Mouse (Mus musculus) limb, embryonic 14.5 days (tissue): ENCODE data around the gene Adat1. TPM values are rescaled to one million over a fixed set of nuclear protein-coding genes. Genes with fewer than 3 reads are reported as not detected.

Source experiments
- ATAC-seq: fragments of 200-750 bp; cut with Nextera tagmentation; 2 replicates; pipeline ENCODE4 v1.8.0; 2017; ENCODE audit warnings: low read depth, moderate number of reproducible peaks, moderate TSS enrichment; ENCODE audit not compliant: low FRiP score
- DNase-seq: peaks from one replicate; pipeline ENCODE4 v3.0.0-alpha.2; 2015; ENCODE audit warnings: low spot score
- H3K27ac ChIP-seq: fragments of 300-500 bp; sonication (generic); replicated peaks from 2 replicates; pipeline ENCODE4 v1.5.1; 2014; ENCODE audit warnings: low read depth, mild to moderate bottlenecking, low read length, moderate library complexity, mixed read lengths
- H3K27me3 ChIP-seq: fragments of 300-500 bp; sonication (generic); 2 replicates; pipeline ENCODE4 v1.6.1; 2014; ENCODE audit warnings: low read length, mixed read lengths; ENCODE audit not compliant: control insufficient read depth, insufficient read depth
- H3K36me3 ChIP-seq: fragments of 300-500 bp; sonication (generic); 2 replicates; pipeline ENCODE4 v1.6.1; 2014; ENCODE audit warnings: mild to moderate bottlenecking, low read length, moderate library complexity, mixed read lengths; ENCODE audit not compliant: control insufficient read depth, insufficient read depth
- H3K4me1 ChIP-seq: fragments of 300-500 bp; sonication (generic); 2 replicates; pipeline ENCODE4 v1.6.1; 2014; ENCODE audit warnings: antibody characterized with exemption, low read length, mixed read lengths; ENCODE audit not compliant: control insufficient read depth, insufficient read depth
- H3K4me2 ChIP-seq: fragments of 300-500 bp; sonication (generic); replicated peaks from 2 replicates; pipeline ENCODE4 v1.6.1; 2014; ENCODE audit warnings: low read depth, mild to moderate bottlenecking, low read length, moderate library complexity; ENCODE audit not compliant: severe bottlenecking
- H3K4me3 ChIP-seq: fragments of 300-500 bp; sonication (generic); replicated peaks from 2 replicates; pipeline ENCODE4 v1.5.1; 2014; ENCODE audit warnings: low read length
- H3K9ac ChIP-seq: fragments of 300-500 bp; sonication (generic); 2 replicates; pipeline ENCODE4 v1.6.1; 2014; ENCODE audit warnings: mild to moderate bottlenecking, low read depth, low read length, moderate library complexity; ENCODE audit not compliant: severe bottlenecking
- H3K9me3 ChIP-seq: fragments of 300-500 bp; sonication (generic); 2 replicates; pipeline ENCODE4 v1.6.1; 2016; ENCODE audit warnings: low read length; ENCODE audit not compliant: control insufficient read depth
- POLR2A ChIP-seq: fragments of 200-500 bp; IDR thresholded peaks from 2 replicates; pipeline ENCODE4 v1.8.0; 2012; ENCODE audit warnings: inconsistent platforms, mild to moderate bottlenecking, moderate library complexity, borderline replicate concordance; ENCODE audit not compliant: insufficient read depth, insufficient read length; ENCODE audit errors: extremely low read depth
- WGBS: fragments of 180-500 bp; shearing (Covaris S2); extraction: QIAGEN DNeasy Blood & Tissue Kit; methylation state at CpG from one replicate; pipeline ENCODE4 v1.1.7; 2014; 5-methylcytosine and 5-hydroxymethylcytosine counted together
- polyA plus RNA-seq, 2 experiments: library from polyadenylated mRNA; depleted of rRNA in 1 of 2; stranded (reverse) in 1 of 2; unstranded in 1 of 2; fragments of >200 nt; fragmentation: Nextera tagmentation in 1 of 2; extraction: Ambion mirVana in 1 of 2; gene quantifications; 2 replicates each; pipeline versions ENCODE4 v1.2.1 to v1.2.3; 2012 to 2014

Gene Adat1
- polyA plus RNA-seq, 2 experiments = 6.1 to 12.2 TPM

DNA sequence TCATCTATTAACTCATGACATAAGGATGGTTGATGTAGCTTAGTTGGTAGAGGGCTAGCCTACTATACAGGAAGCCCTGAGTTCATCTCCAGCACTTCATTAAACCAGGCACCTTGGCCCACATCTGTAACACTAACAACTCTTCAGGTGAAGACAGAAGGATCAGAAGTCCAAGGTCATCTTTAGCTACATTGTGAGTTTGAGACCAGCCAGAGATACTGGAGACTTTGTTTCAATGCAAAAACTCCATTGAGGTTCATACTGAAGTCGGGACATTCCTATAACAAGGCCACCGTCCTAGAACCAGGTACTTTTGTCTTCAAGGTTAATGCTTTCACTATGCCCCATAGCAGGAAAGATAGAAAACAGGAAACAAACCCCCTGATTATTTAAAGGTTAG, 57.9 kb downstream of the Adat1 start:
- H3K9ac ChIP-seq = no peak overlapping the region
- no peak for DNase-seq
- 88% methylated on average over 2 of the region's 2 CpGs for WGBS
- 0 out of 2 replicates have a peak overlapping the region, but pooled peaks have one; percentile 87 for H3K4me2 ChIP-seq
- H3K4me1 ChIP-seq = peaks cover 7% of the 10 kb centered on the region; the same call in 1 of the 2 replicates
- no peak for ATAC-seq
- no peaks in the 10 kb centered on the region for H3K9me3 ChIP-seq
- TF ChIP-seq POLR2A = no peak
- H3K27ac ChIP-seq = no peak overlapping the region
- no peaks in the 10 kb centered on the region for H3K27me3 ChIP-seq
- no peak overlapping the region for H3K4me3 ChIP-seq
- H3K36me3 ChIP-seq = 0 out of 2 replicates have a peak, but pooled peaks cover 2% of the 10 kb centered on the region

DNA sequence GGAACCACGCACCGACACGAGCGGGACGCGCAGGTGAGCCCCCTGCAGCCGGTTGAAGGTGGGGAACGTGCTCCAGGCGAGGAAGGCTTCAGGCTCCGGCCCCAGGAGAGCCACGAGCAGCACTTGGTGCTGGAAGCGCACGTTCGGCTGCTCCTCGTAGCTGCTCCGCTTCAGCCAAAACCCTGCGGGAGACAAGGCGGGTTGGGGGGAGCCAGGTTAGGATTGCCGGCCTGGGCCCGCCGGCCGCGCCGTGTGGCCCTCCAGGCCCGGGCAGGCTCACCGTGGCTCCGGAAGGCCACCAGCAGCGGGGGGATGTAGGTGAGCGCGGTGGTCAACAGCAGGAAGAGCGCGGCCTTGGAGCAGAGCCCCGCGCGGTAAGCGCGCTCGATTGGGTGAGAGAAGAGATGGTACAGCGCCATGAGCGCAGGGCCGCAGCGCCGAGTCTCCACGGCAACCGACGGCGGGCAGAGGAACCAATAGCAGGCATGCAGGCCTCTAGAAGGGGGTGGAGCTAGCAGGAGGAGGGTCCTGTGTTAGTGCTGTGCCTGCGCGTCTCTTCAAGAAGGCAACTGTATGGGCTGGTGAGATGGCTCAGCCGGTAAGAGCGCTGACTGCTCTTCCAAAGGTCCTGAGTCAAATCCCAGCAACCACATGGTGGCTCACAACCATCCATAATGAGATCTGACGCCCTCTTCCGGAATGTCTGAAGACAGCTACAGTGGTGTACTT, 58.6 kb downstream of the Adat1 start, which contains the start of gene Tmem231:
Gene Tmem231 (minus strand): TSS at position 534 of the 729 bp plus-strand sequence.
- Histone ChIP-seq H3K36me3 (0 out of 2 replicates have a peak, but pooled peaks cover 2% of the 10 kb centered on the region), H3K9me3 (no peaks in the 10 kb centered on the region), H3K4me2 (peak within 1 kb of the TSS; percentile 87), H3K4me1 (peaks cover 7% of the 10 kb centered on the region; the same call in 1 of the 2 replicates), H3K4me3 (peak within 1 kb of the TSS; percentile 69), H3K27me3 (no peaks in the 10 kb centered on the region), H3K27ac (peak within 1 kb of the TSS; percentile 80), H3K9ac (peak within 1 kb of the TSS; percentile 70)
- WGBS = 6% methylated on average over 52 of the region's 53 CpGs
- peak; percentile 99 for ATAC-seq
- DNase-seq = peak; percentile 94
- TF ChIP-seq POLR2A = no peak

DNA sequence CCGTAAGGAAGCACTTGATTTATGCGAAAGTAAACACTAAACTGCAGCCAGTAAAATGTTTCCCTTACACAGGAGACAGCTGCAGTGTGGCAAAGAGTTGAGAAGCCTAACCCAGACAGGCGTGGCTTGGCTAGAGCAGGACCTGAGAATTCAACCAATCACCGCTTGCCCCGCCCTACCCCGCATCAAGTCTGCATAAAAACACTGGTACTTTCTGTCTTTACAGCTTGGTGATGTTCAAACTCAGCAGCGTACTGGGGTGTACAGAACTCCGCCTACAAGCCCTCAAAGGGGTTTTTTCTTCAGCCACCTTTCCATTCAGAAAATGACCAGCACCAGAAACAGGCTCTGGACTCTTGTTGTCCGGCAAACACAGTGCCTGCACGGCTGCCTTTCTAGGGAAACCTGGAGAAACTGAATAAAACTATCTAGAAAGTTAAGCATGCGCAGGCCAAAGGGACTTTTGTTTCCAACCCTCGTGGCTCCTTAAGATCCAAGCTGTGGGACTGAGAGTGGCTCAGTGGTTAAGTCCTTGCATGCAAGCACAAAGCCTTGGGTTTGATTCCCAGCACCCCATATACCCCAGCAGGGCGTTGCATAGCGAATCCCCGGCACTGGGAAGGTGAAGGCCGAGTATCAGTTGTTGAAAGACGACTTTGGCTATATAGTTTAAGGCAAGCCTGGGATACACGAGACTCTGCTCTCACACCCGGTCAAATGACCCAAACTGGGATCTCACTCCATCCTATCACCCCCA, 59.3 kb downstream of the Adat1 start:
- Histone ChIP-seq H3K9ac (peak overlapping the region; percentile 70), H3K9me3 (no peaks in the 10 kb centered on the region), H3K4me3 (peak overlapping the region; percentile 69), H3K4me1 (peaks cover 7% of the 10 kb centered on the region; the same call in 1 of the 2 replicates), H3K4me2 (peak overlapping the region; percentile 87), H3K27me3 (no peaks in the 10 kb centered on the region), H3K36me3 (0 out of 2 replicates have a peak, but pooled peaks cover 2% of the 10 kb centered on the region), H3K27ac (peak overlapping the region; percentile 80)
- WGBS = 26% methylated on average over 19 of the region's 19 CpGs
- no peak for TF ChIP-seq POLR2A
- DNase-seq = peak; percentile 78
- ATAC-seq = peak; percentile 48

DNA sequence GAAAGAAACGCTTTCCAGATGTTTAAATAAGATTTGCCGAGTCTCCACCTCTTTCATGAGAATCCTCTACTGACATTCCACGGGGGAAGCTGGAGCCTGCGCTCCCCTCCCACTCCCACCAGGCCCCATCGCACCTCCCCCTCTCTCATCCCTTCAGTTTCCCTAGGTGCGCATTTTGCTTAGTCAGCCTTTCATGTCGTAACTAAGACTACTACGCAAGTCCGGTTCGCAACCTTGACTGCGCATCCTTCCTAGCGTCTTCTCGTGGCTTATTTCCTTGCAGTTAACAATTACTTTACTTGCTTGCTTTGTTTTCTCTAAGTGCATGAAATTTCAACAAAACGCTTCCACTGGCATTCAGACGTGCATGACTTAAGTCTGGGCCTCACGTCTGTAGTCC, 60.4 kb downstream of the Adat1 start:
- 68% methylated on average over 16 of the region's 16 CpGs for WGBS
- no peak for DNase-seq
- H3K36me3 ChIP-seq = peaks cover 4% of the 10 kb centered on the region; the same call in 1 of the 2 replicates
- no peak overlapping the region for H3K4me3 ChIP-seq
- no peak overlapping the region for H3K9ac ChIP-seq
- no peak overlapping the region for H3K4me2 ChIP-seq
- TF ChIP-seq POLR2A = no peak
- H3K27ac ChIP-seq = no peak overlapping the region
- no peaks in the 10 kb centered on the region for H3K27me3 ChIP-seq
- H3K9me3 ChIP-seq = no peaks in the 10 kb centered on the region
- ATAC-seq = no peak
- H3K4me1 ChIP-seq = peaks cover 7% of the 10 kb centered on the region; the same call in 1 of the 2 replicates

DNA sequence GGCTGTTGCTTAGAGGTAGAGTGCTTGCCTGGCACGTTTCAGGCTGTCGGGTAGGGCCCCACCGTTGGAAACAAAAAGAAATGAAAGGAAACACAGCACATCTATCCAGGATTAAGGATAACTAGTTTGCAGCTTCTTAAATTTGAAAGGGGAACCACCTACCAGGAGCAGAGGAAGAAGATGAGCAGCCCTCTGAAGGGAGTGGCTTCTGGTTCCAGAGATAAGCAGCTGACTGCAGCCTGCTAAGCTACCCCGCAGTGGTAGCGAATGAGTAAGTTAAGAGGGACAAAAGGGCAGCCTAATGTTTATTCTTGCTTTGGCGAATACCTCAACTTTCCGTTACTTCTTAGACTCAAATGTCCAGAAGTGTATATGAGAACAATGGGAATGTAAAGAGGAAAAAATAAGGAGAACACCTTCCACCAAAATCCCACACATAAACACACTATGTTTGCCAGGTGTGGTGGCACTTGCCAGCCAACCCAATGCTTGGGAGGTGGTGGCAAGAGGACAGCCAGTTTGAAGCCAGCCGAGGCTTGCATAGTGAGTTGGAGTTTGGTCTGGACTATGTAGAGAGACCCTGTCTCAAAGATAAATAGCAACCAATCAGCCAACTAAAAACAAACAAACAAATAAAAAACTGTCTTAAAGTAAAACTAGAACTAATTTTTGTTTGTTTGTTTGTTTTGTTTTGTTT, 62.3 kb downstream of the Adat1 start:
- DNase-seq (no peak), ATAC-seq (no peak)
- H3K36me3 ChIP-seq = peaks cover 4% of the 10 kb centered on the region; the same call in 1 of the 2 replicates
- H3K27ac ChIP-seq = no peak overlapping the region
- peaks cover 7% of the 10 kb centered on the region; the same call in 1 of the 2 replicates for H3K4me1 ChIP-seq
- no peak for TF ChIP-seq POLR2A
- H3K4me3 ChIP-seq = no peak overlapping the region
- H3K4me2 ChIP-seq = no peak overlapping the region
- H3K27me3 ChIP-seq = no peaks in the 10 kb centered on the region
- 77% methylated on average over 8 of the region's 8 CpGs for WGBS
- H3K9ac ChIP-seq = no peak overlapping the region
- no peaks in the 10 kb centered on the region for H3K9me3 ChIP-seq
